Mouse (Mus musculus) forebrain, embryonic 16.5 days (tissue): ENCODE data around the gene Zfp120. TPM values are rescaled to one million over a fixed set of nuclear protein-coding genes. Genes with fewer than 3 reads are reported as not detected.
"Not testable (repeated sequence)": the region's sequence is repeated elsewhere in the genome, so short reads cannot be mapped to it uniquely, and the experiment has no call there.

Experiments used
- ATAC-seq: fragments of 200-750 bp; cut with Nextera tagmentation; 2 replicates; pipeline ENCODE4 v1.8.0; 2017; ENCODE audit warnings: mild to moderate bottlenecking, moderate library complexity
- H3K27ac ChIP-seq: fragments of 300-500 bp; sonication (generic); 2 replicates; pipeline ENCODE4 v1.5.1; 2014; ENCODE audit warnings: low read length, control low read depth
- H3K27me3 ChIP-seq: fragments of 300-500 bp; sonication (generic); replicated peaks from 2 replicates; pipeline ENCODE4 v1.6.1; 2014; ENCODE audit warnings: low read length; ENCODE audit not compliant: control insufficient read depth, insufficient read depth
- H3K36me3 ChIP-seq: fragments of 300-500 bp; sonication (generic); 2 replicates; pipeline ENCODE4 v1.6.1; 2014; ENCODE audit not compliant: control insufficient read depth, insufficient read depth
- H3K4me1 ChIP-seq: fragments of 300-500 bp; sonication (generic); replicated peaks from 2 replicates; pipeline ENCODE4 v1.6.1; 2014; ENCODE audit warnings: low read length; ENCODE audit not compliant: control insufficient read depth, insufficient read depth
- H3K4me2 ChIP-seq: fragments of 300-500 bp; sonication (generic); 2 replicates; pipeline ENCODE4 v1.6.1; 2014; ENCODE audit warnings: mild to moderate bottlenecking, low read length, control low read depth
- H3K4me3 ChIP-seq: fragments of 300-500 bp; sonication (generic); replicated peaks from 2 replicates; pipeline ENCODE4 v1.5.1; 2014; ENCODE audit warnings: mild to moderate bottlenecking, low read length, control low read depth
- H3K9ac ChIP-seq: fragments of 300-500 bp; sonication (generic); replicated peaks from 2 replicates; pipeline ENCODE4 v1.6.1; 2014; ENCODE audit warnings: low read depth, low read length, control low read depth
- H3K9me3 ChIP-seq: fragments of 300-500 bp; sonication (generic); 2 replicates; pipeline ENCODE4 v1.6.1; 2016; ENCODE audit warnings: low read length; ENCODE audit not compliant: control insufficient read depth
- WGBS: fragments of 180-500 bp; shearing (Covaris S2); extraction: QIAGEN DNeasy Blood & Tissue Kit; methylation state at CpG from one replicate; pipeline ENCODE4 v1.1.7; 2014; 5-methylcytosine and 5-hydroxymethylcytosine counted together
- polyA plus RNA-seq: library from polyadenylated mRNA; unstranded; fragments of >200 nt; fragmentation: Nextera tagmentation; extraction: Ambion mirVana; gene quantifications from 2 replicates; pipeline ENCODE4 v1.2.1, GENCODE M21; 2015

Zfp120 gene
- polyA plus RNA-seq, 1 experiment from 2014 or later = 13.1 TPM

DNA sequence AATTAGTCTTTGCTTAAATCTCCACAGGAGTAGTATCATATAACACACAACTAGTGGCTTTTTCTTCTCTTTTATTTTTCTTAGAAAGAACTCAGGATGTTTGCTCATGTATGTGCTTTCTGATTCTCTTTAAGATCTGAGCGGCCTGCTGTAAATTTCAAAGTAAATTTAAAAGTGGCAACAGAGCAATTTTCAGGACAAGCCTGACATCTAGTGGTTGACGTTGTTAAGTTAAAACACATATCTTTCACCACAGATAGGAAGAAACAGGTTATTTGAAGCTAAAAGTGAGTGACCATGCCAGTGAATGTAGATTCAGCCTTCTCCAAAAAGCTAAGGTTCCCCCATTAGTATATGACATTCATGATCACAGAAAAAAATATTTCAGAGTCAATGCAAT is 36.9 kb downstream of the Zfp120 start:
- ATAC-seq = peak; percentile 62; the same call in 1 of the 2 replicates
- H3K4me1 ChIP-seq = not testable (repeated sequence)

More for the DNA sequence above, 36.9 kb downstream of the Zfp120 start:
- not testable (repeated sequence) for H3K4me3 ChIP-seq, H3K4me2 ChIP-seq, H3K27me3 ChIP-seq, H3K27ac ChIP-seq, H3K9ac ChIP-seq, H3K9me3 ChIP-seq, H3K36me3 ChIP-seq
- WGBS = 14% methylated on average over 2 of the region's 2 CpGs

Other genes starting within 250 kb of the Zfp120 start
- not detected in 2 replicates for gene Gm10770, start 43.0 kb upstream of the Zfp120 start, polyA plus RNA-seq
- not detected in 2 replicates for gene Gm14139, start 45.0 kb upstream of the Zfp120 start, polyA plus RNA-seq
- gene Zfp937, start 81.4 kb upstream of the Zfp120 start, polyA plus RNA-seq = 11.7 and 13.3 TPM in 2 replicates
- 3.3 and 4.9 TPM in 2 replicates for gene Gm21994, start 118.9 kb upstream of the Zfp120 start, polyA plus RNA-seq
- gene Gm14124, start 120.8 kb upstream of the Zfp120 start, polyA plus RNA-seq = not detected in 2 replicates
- 1.1 and 3.1 TPM in 2 replicates for gene Gm10130, start 187.0 kb upstream of the Zfp120 start, polyA plus RNA-seq
- gene 3300002I08Rik, start 226.1 kb upstream of the Zfp120 start, polyA plus RNA-seq = 16.0 and 17.0 TPM in 2 replicates